In genomic region chr7:97416906-97417777, GRCm38 (mm10) we compare ENCODE assay signal across 9 mouse cellular contexts. TPM values are rescaled to one million over a fixed set of nuclear protein-coding genes. Genes with fewer than 3 reads are reported as not detected.
DNase-seq lines count a peak whose midpoint lies in the region; ATAC-seq lines count a peak whose summit lies in the region.
"Had no signal": no experiment of that assay in that cellular context is flagged by ENCODE, and none has a peak within 500 bp of the region (broad histone marks: within the 10 kb centered on the region; RNA-seq: fewer than 3 reads in every experiment).

Gene Thrsp (minus strand): TSS chr7:97417730.

- H3K36me3 ChIP-seq in kidney, embryonic 15.5 days, result 0 out of 2 replicates have a peak, but pooled peaks cover 6% of the 10 kb centered on the region

- H3K27me3 ChIP-seq in kidney, embryonic 15.5 days, result no peaks in the 10 kb centered on the region

- H3K4me1 ChIP-seq in kidney, embryonic 15.5 days, result no peaks in the 10 kb centered on the region; the same call in 1 of the 2 replicates

- no peak within 1 kb of the TSS for H3K27ac ChIP-seq in kidney, embryonic 15.5 days

- WGBS in kidney, embryonic 15.5 days, result 68% methylated on average over 25 of the region's 25 CpGs

- no peak within 1 kb of the TSS for H3K4me3 ChIP-seq in kidney, embryonic 15.5 days (replicated peaks)

- no peak for ATAC-seq in kidney, embryonic 15.5 days (replicated peaks; ENCODE audit: low FRiP score)

- no peak within 1 kb of the TSS for H3K9ac ChIP-seq in kidney, embryonic 15.5 days

- H3K9me3 ChIP-seq in kidney, embryonic 15.5 days (replicated peaks), result no peaks in the 10 kb centered on the region

- DNase-seq in kidney, adult 11 months, result peak; percentile 85
- peak; percentile 91 for DNase-seq in adrenal gland, postnatal 14 days
- DNase-seq in frontal cortex, adult 2 months (ENCODE audit: extremely low spot score in 1 of 2, low spot score in 1 of 2), result peak; percentile 69 to 82
- DNase-seq in heart, postnatal 4 days, result peak; percentile 82
- DNase-seq in left cerebral cortex, adult 8-10 months (ENCODE audit: low spot score in 2 of 2), result peak; percentile 35 to 77
- DNase-seq in right cerebral cortex, postnatal 25 days, result peak; percentile 51
- DNase-seq in embryo, embryonic 10.5 days (ENCODE audit: low spot score), result no peak

- H3K4me2 ChIP-seq in kidney, embryonic 15.5 days, result no peak within 1 kb of the TSS

RNA-seq across cellular contexts. Expression of gene Thrsp, which starts in this region (rescaled TPM):
- polyA plus RNA-seq in kidney, embryonic 15.5 days (2015; fragmentation: Nextera tagmentation; extraction: Ambion mirVana), result 0.72 and 1.0 TPM in 2 replicates
- 655 and 670 TPM in 2 replicates for total RNA-seq in adrenal gland, postnatal 14 days (2021)
- 34.7 and 44.7 TPM in 2 replicates for polyA plus RNA-seq in frontal cortex, adult 2 months (2012; rRNA removed)
- total RNA-seq in heart, postnatal 4 days (2021), result 1 to 10 TPM; 4.3 to 6.4 TPM
- total RNA-seq in left cerebral cortex, adult 8-10 months (2022), result 10 to 100 TPM; 17.6 to 27.1 (median 20.5) TPM
- total RNA-seq: hematopoietic stem cell, adult 5-6 weeks had no signal

Comparison
In these comparisons a context has a peak if more than half of its experiments do, and no peak if none do; other contexts are left out.
1. RNA of gene Thrsp (total RNA-seq): 655 to 670 TPM in adrenal gland, postnatal 14 days; 17.6 to 27.1 TPM in left cerebral cortex, adult 8-10 months and 4.3 to 6.4 TPM in heart, postnatal 4 days; every median in the first group is over 10 times any median in the second.
2. RNA of gene Thrsp (polyA plus RNA-seq): 34.7 to 44.7 TPM in frontal cortex, adult 2 months; 0.72 to 1.0 TPM in kidney, embryonic 15.5 days; every median in the first group is over 10 times any median in the second.